Mouse (Mus musculus): ENCODE measurements around the gene Sncg.

- TF ChIP-seq KAT2A (IDR thresholded peaks at IDR 0.05; ENCODE audit: insufficient replicate concordance, low read length) (no peak), POLR2A (IDR thresholded peaks at IDR 0.05; ENCODE audit: low read depth, low read length) (no peak), ZNF384 (IDR thresholded peaks at IDR 0.05; ENCODE audit: low read depth, low read length) (no peak), MXI1 (IDR thresholded peaks at IDR 0.05; ENCODE audit: low read depth, low read length) (no peak), CTCF (conservative IDR thresholded peaks at IDR 0.05 in 1 of 2, IDR thresholded peaks at IDR 0.05 in 1 of 2; ENCODE audit: low read depth in 2 of 2, low read length in 2 of 2) (no peak), CHD1 (IDR thresholded peaks at IDR 0.05; ENCODE audit: low read depth, low read length) (no peak), EP300 (IDR thresholded peaks at IDR 0.05; ENCODE audit: low read length) (no peak), JUND (conservative IDR thresholded peaks at IDR 0.05; ENCODE audit: low read depth, low read length) (no peak), RCOR1 (conservative IDR thresholded peaks at IDR 0.05; ENCODE audit: low read depth, low read length) (no peak), NELFE (IDR thresholded peaks at IDR 0.05; ENCODE audit: low read depth, low read length) (no peak), NRF1 (IDR thresholded peaks at IDR 0.05; ENCODE audit: low read depth, low read length) (no peak), USF1 (IDR thresholded peaks at IDR 0.05; ENCODE audit: low read depth, low read length) (no peak), MAX (IDR thresholded peaks at IDR 0.05; ENCODE audit: low read length) (no peak)
Measured at GRCm38 (mm10) chr14:34417501-34417900, 42.9 kb upstream of the Sncg start.
